Mouse (Mus musculus) kidney, embryonic 16.5 days (tissue): ENCODE measurements around the gene Nrg4. TPM values are rescaled to one million over a fixed set of nuclear protein-coding genes. Genes with fewer than 3 reads are reported as not detected.

ENCODE experiments used
- polyA plus RNA-seq: library from polyadenylated mRNA; unstranded; fragments of >200 nt; fragmentation: Nextera tagmentation; extraction: Ambion mirVana; gene quantifications from 2 replicates; pipeline ENCODE4 v1.2.1, GENCODE M21; 2015

The Nrg4 gene
- polyA plus RNA-seq, 1 experiment from 2014 or later, result 0.71 TPM

Other genes with a start within 250 kb of the Nrg4 start
- gene Ube2q2, start 178.0 kb downstream of the Nrg4 start, polyA plus RNA-seq, result 15.0 and 29.2 TPM in 2 replicates
- 69.5 and 73.4 TPM in 2 replicates for gene Fbxo22, start 117.9 kb downstream of the Nrg4 start, polyA plus RNA-seq
- 0.32 and 0.47 TPM in 2 replicates for gene Tmem266, start 69 bp upstream of the Nrg4 start, polyA plus RNA-seq
- 226 and 242 TPM in 2 replicates for gene Etfa, start 185.4 kb upstream of the Nrg4 start, polyA plus RNA-seq
- not detected in 2 replicates for gene Isl2, start 211.8 kb upstream of the Nrg4 start, polyA plus RNA-seq